Mouse (Mus musculus): ENCODE data around the gene Sf3a1.

Gene Sf3a1

DNA sequence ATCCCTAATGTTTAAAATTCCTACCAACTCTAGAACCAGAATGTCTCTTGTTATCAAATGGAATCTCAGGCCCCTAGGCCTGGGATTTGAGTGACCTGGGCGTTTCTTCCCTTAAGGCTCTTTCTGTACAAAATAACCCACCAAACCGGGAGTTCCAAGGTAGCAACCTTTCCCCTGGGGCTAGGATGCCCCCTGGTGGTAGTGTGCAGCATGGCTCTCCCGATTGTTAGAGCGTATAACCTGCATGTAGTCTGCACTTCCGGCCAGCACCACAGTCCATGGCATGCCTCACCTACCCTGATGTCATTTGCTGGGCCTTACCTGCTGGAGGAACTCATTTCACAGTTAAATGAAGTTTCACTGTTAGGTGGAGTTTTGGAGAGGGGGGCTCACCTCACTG, 36.2 kb upstream of the Sf3a1 start:
- no peak for TF ChIP-seq GATA4 (IDR thresholded peaks at IDR 0.05; ENCODE audit: insufficient replicate concordance, low read length)

DNA sequence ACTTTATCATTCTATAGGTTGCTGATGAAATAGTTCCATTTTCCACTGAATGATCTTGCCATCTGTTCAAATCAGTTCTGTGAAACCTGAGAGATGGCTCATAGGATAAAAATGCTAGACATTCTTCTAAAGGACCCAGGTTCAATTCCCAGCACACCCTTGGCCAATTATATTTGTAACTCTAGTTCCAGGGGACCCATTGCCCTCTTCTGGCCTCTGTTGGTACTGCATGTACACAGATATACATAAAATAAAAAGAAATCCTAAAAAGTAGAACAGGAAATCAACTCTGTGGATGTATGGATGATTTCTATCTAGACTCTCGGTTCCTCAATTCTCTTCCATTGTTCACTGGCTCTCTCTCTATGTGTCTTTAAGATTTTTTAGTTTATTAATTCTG, 33.1 kb upstream of the Sf3a1 start:
- no peak for TF ChIP-seq GATA4 (IDR thresholded peaks at IDR 0.05; ENCODE audit: insufficient replicate concordance, low read length)

DNA sequence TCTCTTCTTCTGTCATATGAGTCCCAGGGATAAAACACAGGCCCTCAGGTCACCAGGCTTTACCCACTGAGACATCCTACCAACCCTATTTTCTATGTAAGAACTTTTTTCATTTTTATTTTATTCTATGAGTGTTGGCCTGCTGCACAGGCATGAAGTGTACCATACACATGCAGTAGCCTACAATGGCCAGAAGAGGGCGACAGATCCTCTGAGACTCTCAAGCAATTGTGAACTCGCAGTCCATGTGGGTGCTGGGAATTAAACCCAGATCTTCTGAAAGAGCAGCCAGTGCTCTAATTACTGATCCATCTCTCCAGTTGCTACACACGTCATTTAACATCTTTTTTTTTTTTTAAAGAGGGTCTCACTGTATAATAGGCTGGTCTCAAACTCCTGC, 26.7 kb upstream of the Sf3a1 start:
- TF ChIP-seq GATA4 (IDR thresholded peaks at IDR 0.05; ENCODE audit: insufficient replicate concordance, low read length) = no peak

DNA sequence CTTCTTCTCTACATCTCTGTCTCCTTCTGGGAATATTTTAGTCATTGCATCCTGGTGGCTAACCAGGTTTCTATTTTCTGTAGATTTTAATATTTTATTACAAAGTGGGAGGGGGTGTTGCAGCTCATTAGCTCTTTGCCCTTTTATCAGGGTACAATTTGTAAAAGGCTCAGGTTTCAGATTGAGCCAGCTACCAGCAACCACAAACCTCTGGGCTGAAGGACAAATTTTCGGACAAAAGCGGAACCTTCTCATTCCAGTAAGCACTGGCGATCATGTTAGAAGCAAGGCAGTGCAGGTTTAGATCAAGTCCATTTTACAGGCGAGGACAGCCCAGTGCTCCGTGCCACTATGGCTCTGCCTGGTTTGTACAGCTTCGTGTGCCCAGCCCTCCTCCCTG, 25.8 kb upstream of the Sf3a1 start:
- no peak for TF ChIP-seq GATA4 (IDR thresholded peaks at IDR 0.05; ENCODE audit: insufficient replicate concordance, low read length)

DNA sequence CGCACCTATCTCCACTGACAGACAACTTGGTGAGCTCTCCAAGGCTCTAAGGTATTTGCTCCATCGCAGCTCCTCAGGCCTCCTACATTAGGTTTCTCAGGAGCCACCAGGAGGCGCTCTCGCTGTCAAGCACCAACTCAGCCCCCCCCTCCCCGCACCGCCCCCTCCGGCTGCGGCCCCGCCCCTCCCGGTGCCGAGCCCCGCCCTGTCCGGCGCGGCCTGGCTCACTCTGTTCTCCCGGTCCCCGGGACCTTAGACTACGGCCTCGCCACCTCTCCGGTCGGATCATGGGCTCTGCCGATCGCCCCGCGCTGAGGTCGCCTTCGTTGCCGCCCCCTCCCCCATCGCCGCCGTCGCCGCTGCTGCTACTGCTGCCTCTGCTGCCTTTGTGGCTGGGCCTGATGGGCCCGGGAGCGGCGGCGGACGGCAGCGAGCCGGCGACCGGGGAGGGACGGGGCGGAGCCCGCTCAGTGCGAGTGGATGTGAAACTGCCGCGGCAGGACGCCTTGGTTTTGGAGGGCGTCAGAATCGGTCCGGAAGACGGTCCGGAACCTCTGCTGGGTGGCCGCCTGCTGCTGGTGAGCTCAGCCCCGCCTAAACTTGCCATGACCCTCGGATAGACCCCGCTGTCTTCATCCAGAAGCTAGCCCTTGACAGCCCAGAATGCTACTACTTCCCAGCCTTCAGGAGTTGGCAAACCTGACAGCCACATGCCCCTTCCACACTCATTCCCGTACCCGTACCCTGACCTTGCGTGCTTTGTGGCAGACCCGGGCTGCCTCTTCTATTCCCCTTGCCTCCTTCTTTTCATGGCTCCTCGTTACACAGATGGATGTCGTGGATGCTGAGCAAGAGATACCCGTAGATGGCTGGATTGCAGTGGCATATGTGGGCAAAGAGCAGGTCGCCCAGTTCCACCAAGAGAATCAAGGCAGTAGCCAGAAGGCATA, 24.9 kb upstream of the Sf3a1 start, which contains the start of gene Rnf215:
TSS of gene Rnf215 (plus strand) at position 217 of the 950 bp plus-strand sequence.
- no peak for TF ChIP-seq GATA4 (IDR thresholded peaks at IDR 0.05; ENCODE audit: insufficient replicate concordance, low read length)

DNA sequence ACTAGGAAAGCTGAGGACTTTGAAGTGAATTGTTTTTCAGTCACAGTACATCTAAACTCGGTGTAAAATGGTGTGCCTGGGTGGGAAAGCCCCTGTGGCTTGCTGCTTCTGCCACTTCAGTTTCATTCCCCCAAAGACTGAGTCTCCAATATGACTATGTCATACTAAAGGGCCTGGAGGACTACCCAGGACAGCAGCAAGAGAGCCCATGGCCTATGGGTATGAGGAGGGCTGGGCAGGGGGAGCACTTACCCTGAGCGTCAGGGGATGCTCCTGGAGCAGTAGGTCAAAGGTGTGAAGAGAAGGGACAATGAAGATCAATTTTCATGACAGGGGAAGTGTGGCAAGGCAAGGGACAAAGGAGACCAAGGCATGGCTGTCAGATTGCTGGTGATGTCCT, 21.2 kb upstream of the Sf3a1 start:
- no peak for TF ChIP-seq GATA4 (IDR thresholded peaks at IDR 0.05; ENCODE audit: insufficient replicate concordance, low read length)

DNA sequence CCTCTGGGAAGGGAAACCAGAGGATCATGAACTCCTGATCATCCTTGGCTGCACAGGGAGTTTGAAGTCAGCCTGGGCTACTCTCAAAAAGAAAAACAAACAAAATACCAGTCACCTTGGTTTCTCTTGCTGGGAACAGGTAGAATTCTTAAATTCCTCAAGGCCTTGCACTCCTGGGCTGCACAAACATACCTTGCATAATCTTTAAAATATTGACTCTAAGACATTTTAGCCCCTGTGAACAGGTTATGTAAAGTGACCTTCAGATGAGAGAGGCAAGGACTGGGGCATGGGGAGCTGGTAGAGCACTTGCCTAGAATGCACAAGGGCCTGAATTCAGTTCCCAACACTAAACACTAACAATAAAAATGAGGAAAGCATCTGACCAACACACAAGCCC, 18.6 kb upstream of the Sf3a1 start:
- TF ChIP-seq GATA4 (IDR thresholded peaks at IDR 0.05; ENCODE audit: insufficient replicate concordance, low read length) = no peak

DNA sequence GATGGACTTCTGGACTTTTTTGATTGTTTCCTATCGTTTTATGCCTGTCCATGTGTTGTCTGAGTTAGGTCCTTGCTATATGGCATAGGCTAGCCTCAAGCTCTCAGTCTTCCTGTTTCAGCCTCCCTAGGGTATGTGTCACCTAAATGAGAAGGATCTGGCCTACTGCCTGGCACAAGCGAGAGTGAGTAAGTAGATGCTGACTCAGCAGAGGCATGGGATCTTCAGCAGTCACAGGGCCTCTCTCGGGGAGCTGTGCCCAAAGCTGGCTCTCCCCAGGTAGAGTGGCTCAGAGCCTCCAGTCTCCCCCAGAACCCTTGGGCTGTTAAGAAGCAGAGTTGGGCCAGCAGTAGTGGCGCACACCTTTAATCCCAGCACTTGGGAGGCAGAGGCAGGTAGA, 17.8 kb upstream of the Sf3a1 start:
- TF ChIP-seq GATA4 (IDR thresholded peaks at IDR 0.05; ENCODE audit: insufficient replicate concordance, low read length) = no peak

DNA sequence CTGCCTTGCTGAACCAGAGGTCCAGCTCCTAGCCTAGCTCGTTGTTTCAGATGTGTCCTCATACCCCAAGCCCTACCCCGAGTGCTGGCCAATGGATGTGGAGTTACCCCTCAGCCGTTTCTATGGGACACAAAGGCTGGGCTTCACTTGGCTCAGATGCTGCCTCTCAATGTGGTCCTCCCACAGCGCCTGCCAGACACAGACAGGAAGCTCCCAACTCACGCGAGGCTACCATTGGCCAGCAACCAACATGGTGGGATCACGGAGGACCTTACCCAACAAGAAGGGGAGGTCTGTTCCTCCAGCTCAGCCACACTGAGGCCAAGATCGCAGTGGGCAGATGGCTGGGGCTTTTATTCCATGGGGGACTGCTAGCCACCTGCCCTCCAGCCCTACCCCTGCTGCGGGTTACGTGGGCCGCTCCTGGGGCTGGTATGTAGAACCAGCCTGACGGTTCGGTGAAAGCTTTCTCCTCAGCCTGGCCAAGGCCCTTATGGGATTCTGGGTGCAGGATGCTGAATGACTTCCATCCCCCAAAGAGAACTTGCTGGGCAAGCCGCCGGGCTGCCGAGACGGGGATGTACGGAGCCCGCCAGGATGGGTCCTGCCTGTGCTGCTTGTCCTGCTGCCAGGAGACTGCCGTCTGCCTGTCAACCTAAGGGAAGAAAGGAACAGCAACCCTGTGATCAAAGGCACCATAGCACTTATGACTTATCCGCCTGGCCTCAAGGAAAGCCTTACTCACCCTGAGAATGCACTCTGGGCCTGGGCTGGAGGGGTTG, 16.7 kb upstream of the Sf3a1 start:
- TF ChIP-seq GATA4 (IDR thresholded peaks at IDR 0.05; ENCODE audit: insufficient replicate concordance, low read length) = no peak

DNA sequence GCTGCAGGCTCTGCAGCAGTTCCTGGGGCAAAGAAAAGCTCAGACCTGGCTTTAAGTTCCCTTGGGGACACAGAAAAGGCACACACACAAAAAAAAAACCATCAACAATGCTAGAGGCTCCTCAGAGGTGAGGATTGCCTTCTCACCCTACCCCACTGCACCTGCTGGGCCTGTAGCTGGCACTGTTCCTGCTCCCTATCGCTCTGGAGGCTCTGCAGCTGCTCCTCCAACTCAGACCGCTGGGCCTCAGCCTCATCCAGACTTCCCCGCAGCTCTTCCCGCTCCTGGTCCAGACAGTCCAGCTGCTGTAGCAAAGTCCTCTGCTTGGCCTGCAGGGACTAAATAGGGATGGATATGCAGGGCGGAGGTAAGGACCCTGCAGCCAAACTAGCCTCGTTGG, 13.8 kb upstream of the Sf3a1 start:
- no peak for TF ChIP-seq GATA4 (IDR thresholded peaks at IDR 0.05; ENCODE audit: insufficient replicate concordance, low read length)

DNA sequence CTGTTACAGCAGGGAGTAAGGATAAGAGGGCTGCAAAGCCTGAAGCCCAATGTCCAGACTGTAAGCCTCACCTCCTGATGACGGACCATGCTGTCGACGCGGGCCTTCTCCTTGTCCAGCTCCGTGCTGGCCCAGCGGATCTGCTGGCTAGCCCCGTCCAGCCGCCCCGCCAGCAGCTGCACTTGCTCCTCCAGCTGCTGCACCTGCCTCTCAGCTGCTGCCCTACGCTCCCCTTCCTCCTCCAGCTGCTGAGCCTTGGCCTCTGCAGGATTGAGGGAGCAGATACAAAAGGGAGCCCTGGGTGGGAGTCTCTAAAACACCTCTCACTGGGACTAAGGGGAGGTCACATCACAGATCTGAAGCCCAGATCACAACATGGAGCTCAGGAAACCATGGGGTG, 13.1 kb upstream of the Sf3a1 start:
- no peak for TF ChIP-seq GATA4 (IDR thresholded peaks at IDR 0.05; ENCODE audit: insufficient replicate concordance, low read length)

DNA sequence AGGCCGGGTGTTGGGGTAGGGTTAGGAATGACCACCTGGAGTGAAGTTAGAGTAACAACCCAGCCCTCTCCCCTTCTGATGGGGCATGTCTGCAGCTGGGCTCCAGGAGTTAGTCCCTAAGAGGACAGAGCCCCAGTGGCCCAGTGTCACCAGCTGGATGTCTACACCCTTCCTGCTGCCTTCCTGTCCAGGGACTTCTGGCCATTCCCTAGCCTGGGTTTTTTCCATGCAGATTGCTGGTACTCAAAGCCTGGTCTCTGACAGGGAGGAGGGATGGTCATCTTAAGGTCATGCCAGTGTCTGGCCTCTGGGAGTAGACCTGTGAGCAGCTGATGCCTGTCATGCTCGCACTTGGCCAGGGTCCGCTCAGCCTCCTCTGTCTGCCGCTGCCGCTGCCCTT, 12.0 kb upstream of the Sf3a1 start:
- no peak for TF ChIP-seq GATA4 (IDR thresholded peaks at IDR 0.05; ENCODE audit: insufficient replicate concordance, low read length)

DNA sequence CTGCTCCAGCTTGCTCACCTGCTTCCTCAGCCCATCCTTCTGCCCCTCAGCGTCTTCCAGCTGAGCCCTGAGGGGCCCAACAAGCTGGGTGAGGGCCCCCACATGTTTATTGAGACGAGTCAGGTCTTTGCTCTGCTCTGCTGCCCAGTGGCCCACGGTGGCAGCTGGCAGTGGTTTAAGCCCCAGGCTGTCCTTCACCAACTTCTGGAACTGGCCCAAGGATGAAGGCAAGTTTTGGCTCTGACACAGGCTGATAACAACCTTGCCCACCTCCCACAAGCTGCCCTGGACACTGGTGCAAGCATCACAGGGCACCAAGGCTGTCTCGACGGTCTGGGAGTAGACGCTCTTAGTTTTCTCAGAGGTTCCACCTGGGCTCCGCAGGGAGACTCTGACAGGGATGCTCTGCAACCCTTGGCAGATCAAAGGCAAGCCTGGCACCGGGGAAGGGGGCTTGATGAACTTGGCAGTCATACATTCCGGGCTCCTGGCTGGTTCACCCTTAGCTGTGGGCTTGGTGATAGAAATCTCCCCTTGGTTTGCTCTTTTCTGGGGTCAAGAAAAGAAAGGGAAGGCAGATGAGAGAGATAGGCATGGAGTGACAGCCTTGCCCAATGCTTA, 11.5 kb upstream of the Sf3a1 start:
- no peak for TF ChIP-seq GATA4 (IDR thresholded peaks at IDR 0.05; ENCODE audit: insufficient replicate concordance, low read length)

DNA sequence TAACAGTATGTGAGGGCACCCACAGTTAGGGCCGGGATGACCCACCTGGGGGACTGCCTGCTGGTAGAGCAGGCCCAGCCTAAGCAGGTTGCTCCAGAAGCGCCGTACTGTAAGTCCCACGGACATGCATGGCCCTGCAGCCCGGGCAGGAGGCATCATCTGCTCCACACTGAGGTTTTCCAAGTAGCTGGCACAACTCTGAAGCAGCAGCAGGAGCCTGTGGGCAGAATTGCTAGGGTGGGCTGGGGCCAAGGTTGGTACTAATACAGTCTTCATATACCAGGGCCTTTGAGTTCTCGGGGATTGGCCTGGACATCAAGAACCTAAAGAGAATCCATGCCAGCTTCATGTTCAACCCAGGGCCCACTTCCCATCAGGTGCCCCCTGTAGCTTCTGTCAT, 10.3 kb upstream of the Sf3a1 start:
- no peak for TF ChIP-seq GATA4 (IDR thresholded peaks at IDR 0.05; ENCODE audit: insufficient replicate concordance, low read length)

DNA sequence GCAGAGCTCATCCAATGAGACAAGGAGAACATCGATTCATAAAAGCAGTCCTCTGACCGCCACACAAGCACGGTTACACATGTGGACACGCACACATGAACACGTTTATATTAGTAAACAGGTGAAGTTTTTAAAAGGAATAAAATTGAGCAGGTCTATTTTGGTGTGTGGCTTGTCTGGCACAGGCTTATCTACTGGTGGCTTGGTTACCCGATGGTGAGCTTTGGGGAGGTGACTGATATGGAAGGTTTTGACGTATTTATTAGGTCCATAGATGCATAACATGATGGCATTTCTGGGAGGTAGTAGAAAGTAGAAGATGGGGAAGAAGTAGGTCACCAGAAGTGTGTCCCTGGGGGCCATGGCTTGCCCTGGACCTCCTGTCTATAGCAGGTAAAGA, 6.5 kb upstream of the Sf3a1 start:
- TF ChIP-seq GATA4 (IDR thresholded peaks at IDR 0.05; ENCODE audit: insufficient replicate concordance, low read length) = no peak

DNA sequence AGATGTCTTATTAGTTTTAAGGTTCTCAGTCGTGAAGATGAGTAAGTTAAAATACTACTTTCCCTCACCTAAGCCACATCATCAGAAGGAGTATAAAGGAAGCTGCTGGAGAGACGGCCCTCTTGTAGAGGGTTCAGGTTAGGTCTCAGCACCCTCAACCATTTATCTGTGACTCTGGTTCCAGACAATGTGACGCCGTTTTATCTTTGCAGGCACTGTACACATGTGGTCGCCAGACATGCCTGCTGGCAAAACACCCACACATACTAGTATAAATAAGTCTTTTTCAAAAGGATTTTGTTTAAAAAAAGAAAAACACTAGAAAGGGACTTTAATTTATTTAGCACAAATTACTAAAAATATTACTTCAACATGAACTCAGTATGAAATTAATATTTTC, 4.5 kb upstream of the Sf3a1 start:
- no peak for TF ChIP-seq GATA4 (IDR thresholded peaks at IDR 0.05; ENCODE audit: insufficient replicate concordance, low read length)

Measured in liver, adult (tissue).